Mouse (Mus musculus) liver, embryonic 14.5 days (tissue): ENCODE data around the gene Sh3bgr. TPM values are rescaled to one million over a fixed set of nuclear protein-coding genes. Genes with fewer than 3 reads are reported as not detected.

Source experiments
- ATAC-seq: fragments of 200-750 bp; cut with Nextera tagmentation; 2 replicates; pipeline ENCODE4 v1.8.0; 2017; ENCODE audit warnings: moderate number of reproducible peaks, mild to moderate bottlenecking, moderate library complexity; ENCODE audit not compliant: insufficient read depth
- DNase-seq, 3 experiments: peaks; one replicate each; pipeline ENCODE4 v3.0.0-alpha.2; 2012 to 2013; ENCODE audit warnings: low read depth in 3 of 3, low spot score in 3 of 3
- H3K27ac ChIP-seq: fragments of 300-500 bp; sonication (generic); 2 replicates; pipeline ENCODE4 v1.5.1; 2014; ENCODE audit warnings: moderate library complexity, mild to moderate bottlenecking, control low read depth, inconsistent platforms
- H3K27me3 ChIP-seq: fragments of 300-500 bp; sonication (generic); 2 replicates; pipeline ENCODE4 v1.6.1; 2014; ENCODE audit warnings: mild to moderate bottlenecking, low read length, moderate library complexity; ENCODE audit not compliant: control insufficient read depth, insufficient read depth
- H3K36me3 ChIP-seq: fragments of 300-500 bp; sonication (generic); replicated peaks from 2 replicates; pipeline ENCODE4 v1.6.1; 2014; ENCODE audit warnings: low read depth; ENCODE audit not compliant: control insufficient read depth, insufficient read depth
- H3K4me1 ChIP-seq, 2 experiments: fragments of 200-500 bp in 1 of 2; fragments of 300-500 bp in 1 of 2; sonication (generic) in 1 of 2; replicated peaks; 2 replicates each; pipeline ENCODE4 v1.6.1; 2012 to 2014; ENCODE audit warnings: antibody characterized with exemption in 1 of 2, inconsistent platforms in 1 of 2, low read length in 1 of 2; ENCODE audit not compliant: control insufficient read depth in 2 of 2, insufficient read depth in 2 of 2
- H3K4me2 ChIP-seq: fragments of 300-500 bp; sonication (generic); 2 replicates; pipeline ENCODE4 v1.6.1; 2014; ENCODE audit warnings: low read depth, mild to moderate bottlenecking, control low read depth, moderate library complexity
- H3K4me3 ChIP-seq, 2 experiments: fragments of 200-500 bp in 1 of 2; fragments of 300-500 bp in 1 of 2; sonication (generic) in 1 of 2; 2 replicates each; pipeline ENCODE4 v1.5.1; 2012 to 2014; ENCODE audit warnings: low read depth in 2 of 2, low read length in 2 of 2, mild to moderate bottlenecking in 2 of 2, control low read depth in 1 of 2, inconsistent platforms in 1 of 2, moderate library complexity in 1 of 2; ENCODE audit not compliant: insufficient read depth in 1 of 2
- H3K9ac ChIP-seq: fragments of 300-500 bp; sonication (generic); replicated peaks from 2 replicates; pipeline ENCODE4 v1.6.1; 2014; ENCODE audit warnings: mild to moderate bottlenecking, control low read depth, moderate library complexity
- H3K9me3 ChIP-seq: fragments of 300-500 bp; sonication (generic); 2 replicates; pipeline ENCODE4 v1.6.1; 2016; ENCODE audit warnings: low read length, mixed read lengths; ENCODE audit not compliant: control insufficient read depth
- CTCF ChIP-seq: IDR thresholded peaks from 2 replicates; pipeline ENCODE4 v1.5.1; 2016; ENCODE audit warnings: antibody characterized with exemption, low read depth, control low read depth
- EP300 ChIP-seq: IDR thresholded peaks from 2 replicates; pipeline ENCODE4 v1.6.1; 2016; ENCODE audit warnings: antibody characterized with exemption, low read depth
- WGBS: fragments of 180-500 bp; shearing (Covaris S2); extraction: QIAGEN DNeasy Blood & Tissue Kit; methylation state at CpG from one replicate; pipeline ENCODE4 v1.1.7; 2014; ENCODE audit not compliant: insufficient replicate concordance; 5-methylcytosine and 5-hydroxymethylcytosine counted together
- polyA plus RNA-seq, 2 experiments: library from polyadenylated mRNA; depleted of rRNA in 1 of 2; stranded (reverse) in 1 of 2; unstranded in 1 of 2; fragments of >200 nt; fragmentation: Nextera tagmentation in 1 of 2; extraction: Ambion mirVana in 1 of 2; gene quantifications; 2 replicates each; pipeline versions ENCODE4 v1.2.1 to v1.2.3; 2012 to 2014

Gene Sh3bgr
- polyA plus RNA-seq, 2 experiments: 0.29 to 0.30 TPM

GRCm38 (mm10) chr16:96157171-96157570 lies 43.1 kb upstream of the Sh3bgr start:
- Histone ChIP-seq H3K4me3 (no peak overlapping the region), H3K9ac (no peak overlapping the region), H3K27me3 (no peaks in the 10 kb centered on the region; the same call in 1 of the 2 replicates), H3K27ac (no peak overlapping the region), H3K36me3 (no peaks in the 10 kb centered on the region), H3K9me3 (no peaks in the 10 kb centered on the region), H3K4me1 (0 out of 4 replicates have a peak, but pooled peaks cover 0 to 2% of the 10 kb centered on the region in 2 experiments), H3K4me2 (no peak overlapping the region)
- DNase-seq: no peak
- no peak for ATAC-seq
- TF ChIP-seq EP300 (no peak), CTCF (no peak)
- 78% methylated on average over 11 of the region's 11 CpGs for WGBS

- 64% methylated on average over 12 of the region's 12 CpGs for WGBS
- Histone ChIP-seq H3K27ac (no peak overlapping the region), H3K9ac (no peak overlapping the region), H3K9me3 (no peaks in the 10 kb centered on the region), H3K4me2 (peak overlapping the region; percentile 87), H3K36me3 (no peaks in the 10 kb centered on the region), H3K4me3 (peak overlapping the region; percentile 50 to 59; a peak in 1 of 4 replicates), H3K4me1 (0 out of 4 replicates have a peak, but pooled peaks cover 0 to 2% of the 10 kb centered on the region in 2 experiments), H3K27me3 (no peaks in the 10 kb centered on the region; the same call in 1 of the 2 replicates)
- ATAC-seq (no peak), DNase-seq (no peak)
- TF ChIP-seq EP300: no peak
- no peak for TF ChIP-seq CTCF
Observed at GRCm38 (mm10) chr16:96158511-96159080, 41.7 kb upstream of the Sh3bgr start.

GRCm38 (mm10) chr16:96159091-96159731 lies 41.0 kb upstream of the Sh3bgr start:
- Histone ChIP-seq H3K4me2 (peak overlapping the region; percentile 87), H3K4me3 (peak overlapping the region; percentile 50 to 59), H3K36me3 (no peaks in the 10 kb centered on the region), H3K9ac (peak overlapping the region; percentile 70), H3K27ac (no peak overlapping the region), H3K27me3 (no peaks in the 10 kb centered on the region; the same call in 1 of the 2 replicates), H3K9me3 (no peaks in the 10 kb centered on the region), H3K4me1 (0 out of 4 replicates have a peak, but pooled peaks cover 0 to 2% of the 10 kb centered on the region in 2 experiments)
- peak in 1 of 3 experiments; percentile 6 for DNase-seq
- peak; percentile 65 for ATAC-seq
- WGBS: 1% methylated on average over 67 of the region's 67 CpGs
- TF ChIP-seq CTCF (peak; percentile 66), EP300 (no peak)

GRCm38 (mm10) chr16:96159794-96160346 lies 40.4 kb upstream of the Sh3bgr start:
- H3K36me3 ChIP-seq: no peaks in the 10 kb centered on the region
- 71% methylated on average over 20 of the region's 20 CpGs for WGBS
- no peak overlapping the region for H3K9ac ChIP-seq
- TF ChIP-seq CTCF: no peak
- TF ChIP-seq EP300: no peak
- H3K27me3 ChIP-seq: no peaks in the 10 kb centered on the region; the same call in 1 of the 2 replicates
- DNase-seq: no peak
- 0 out of 4 replicates have a peak, but pooled peaks cover 0 to 2% of the 10 kb centered on the region in 2 experiments for H3K4me1 ChIP-seq
- H3K27ac ChIP-seq: no peak overlapping the region
- no peak for ATAC-seq
- H3K4me2 ChIP-seq: peak overlapping the region; percentile 87
- H3K4me3 ChIP-seq: no peak overlapping the region
- H3K9me3 ChIP-seq: no peaks in the 10 kb centered on the region

- Histone ChIP-seq H3K9me3 (no peaks in the 10 kb centered on the region), H3K27ac (no peak overlapping the region), H3K36me3 (no peaks in the 10 kb centered on the region), H3K9ac (no peak overlapping the region), H3K4me1 (0 out of 4 replicates have a peak, but pooled peaks cover 0 to 2% of the 10 kb centered on the region in 2 experiments), H3K4me3 (no peak overlapping the region), H3K27me3 (no peaks in the 10 kb centered on the region; the same call in 1 of the 2 replicates), H3K4me2 (no peak overlapping the region)
- TF ChIP-seq EP300 (no peak), CTCF (no peak)
- 74% methylated on average over 1 of the region's 1 CpGs for WGBS
- no peak for ATAC-seq
- DNase-seq: no peak
Observed at GRCm38 (mm10) chr16:96160927-96161326, 39.3 kb upstream of the Sh3bgr start.
